Mouse (Mus musculus): Measurements from ENCODE around the gene Map3k12. TPM values are rescaled to one million over a fixed set of nuclear protein-coding genes. Genes with fewer than 3 reads are reported as not detected.

Map3k12 gene
- polyA plus RNA-seq, 1 experiment from 2014 or later = 37.6 TPM

DNA sequence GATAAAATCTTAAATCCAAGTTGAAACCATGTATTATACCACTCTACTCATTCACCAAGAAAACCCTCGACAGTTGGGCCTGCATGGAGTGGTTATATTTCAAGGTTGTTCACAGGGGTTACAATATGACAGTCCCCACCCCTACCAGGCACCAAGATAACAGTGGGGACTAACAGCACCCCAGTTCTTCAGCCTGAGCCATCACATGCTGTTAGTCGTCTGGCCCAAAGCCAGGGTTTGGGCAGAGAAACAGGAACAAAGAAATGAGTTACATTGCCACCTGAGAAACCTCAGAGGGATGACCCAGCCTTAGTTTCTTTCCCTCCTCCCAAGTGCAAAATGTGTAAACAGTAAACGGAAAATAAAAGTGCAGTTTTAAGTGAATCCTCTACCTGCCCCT, 17.5 kb downstream of the Map3k12 start:
- no peak overlapping the region for H3K4me2 ChIP-seq
- peaks cover 94% of the 10 kb centered on the region for H3K36me3 ChIP-seq (ENCODE audit: poor library complexity, severe bottlenecking)
- H3K27me3 ChIP-seq = no peaks in the 10 kb centered on the region
- H3K4me3 ChIP-seq = no peak overlapping the region
- ATAC-seq = no peak
- H3K4me1 ChIP-seq = no peaks in the 10 kb centered on the region
- H3K27ac ChIP-seq = no peak overlapping the region
- H3K9me3 ChIP-seq (replicated peaks) = no peaks in the 10 kb centered on the region
- WGBS = 72% methylated on average over 3 of the region's 3 CpGs
- no peak overlapping the region for H3K9ac ChIP-seq

DNA sequence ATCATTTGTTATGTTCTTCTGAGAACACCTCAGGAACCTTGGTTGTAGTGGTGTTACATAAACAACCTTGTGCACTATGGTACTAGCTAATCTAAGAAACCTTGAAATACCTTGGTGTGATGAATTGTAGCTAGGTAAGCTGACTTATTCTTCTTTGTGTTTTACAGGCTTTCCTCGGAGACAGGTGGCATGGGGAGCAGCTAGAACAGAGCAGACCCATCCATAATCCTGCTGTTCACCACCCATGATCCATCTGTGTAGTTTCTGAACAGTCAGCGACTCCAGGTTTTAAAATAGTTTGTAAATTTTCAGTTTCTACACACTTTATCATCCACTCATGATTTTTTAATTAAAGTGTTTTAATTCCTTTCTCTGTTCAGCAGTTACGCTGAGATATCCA, 18.5 kb downstream of the Map3k12 start:
- Histone ChIP-seq H3K27me3 (no peaks in the 10 kb centered on the region), H3K4me2 (no peak overlapping the region), H3K36me3 (ENCODE audit: poor library complexity, severe bottlenecking) (peaks cover 94% of the 10 kb centered on the region), H3K27ac (no peak overlapping the region), H3K4me3 (no peak overlapping the region), H3K9ac (no peak overlapping the region), H3K4me1 (no peaks in the 10 kb centered on the region), H3K9me3 (replicated peaks) (no peaks in the 10 kb centered on the region)
- no peak for ATAC-seq
- 87% methylated on average over 3 of the region's 3 CpGs for WGBS

DNA sequence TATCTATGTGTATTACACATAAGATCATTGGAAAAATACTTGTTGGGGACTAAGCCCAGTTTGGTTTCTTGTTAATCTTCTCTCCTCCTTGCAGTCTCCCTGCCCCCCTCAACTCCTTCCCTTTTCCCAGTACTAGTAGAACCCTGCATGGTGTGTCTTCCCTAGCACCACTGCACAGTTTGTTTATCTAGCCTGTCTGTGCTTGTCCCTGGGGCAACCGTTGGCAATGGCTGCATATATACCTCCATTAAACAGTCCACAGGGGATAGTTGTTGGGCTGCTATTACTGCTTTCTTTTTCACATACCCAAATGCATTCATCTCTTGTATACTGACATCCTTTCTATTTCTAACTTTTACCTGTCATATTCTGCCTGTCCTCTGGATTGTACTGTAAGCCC, 29.2 kb downstream of the Map3k12 start:
- ATAC-seq = no peak
- no peaks in the 10 kb centered on the region for H3K4me1 ChIP-seq
- no peaks in the 10 kb centered on the region for H3K9me3 ChIP-seq (replicated peaks)
- H3K27me3 ChIP-seq = no peaks in the 10 kb centered on the region
- no peak overlapping the region for H3K9ac ChIP-seq
- 96% methylated on average over 1 of the region's 1 CpGs for WGBS
- H3K36me3 ChIP-seq (ENCODE audit: poor library complexity, severe bottlenecking) = peaks cover 88% of the 10 kb centered on the region
- H3K27ac ChIP-seq = no peak overlapping the region
- no peak overlapping the region for H3K4me2 ChIP-seq
- H3K4me3 ChIP-seq = no peak overlapping the region

DNA sequence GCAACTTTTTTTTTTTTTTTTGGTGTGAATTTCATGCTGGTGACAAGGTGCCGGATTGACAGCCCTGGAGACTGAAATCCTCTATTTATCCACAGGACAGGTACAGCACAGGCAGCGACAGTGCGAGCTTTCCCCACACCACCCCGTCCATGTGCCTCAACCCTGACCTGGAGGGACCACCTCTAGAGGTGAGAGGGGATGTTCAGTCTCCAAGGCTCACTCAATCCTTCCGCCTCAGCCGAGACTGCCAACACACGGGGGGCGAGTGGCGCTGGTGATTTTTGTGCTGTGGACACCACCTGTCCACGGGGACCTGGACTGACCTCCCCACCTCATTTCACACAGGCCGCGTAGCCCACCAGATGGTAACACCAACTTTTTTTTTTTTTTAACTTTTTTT, 31.0 kb downstream of the Map3k12 start:
- H3K4me2 ChIP-seq = no peak overlapping the region
- H3K27ac ChIP-seq = no peak overlapping the region
- peaks cover 92% of the 10 kb centered on the region for H3K36me3 ChIP-seq (ENCODE audit: poor library complexity, severe bottlenecking)
- no peaks in the 10 kb centered on the region for H3K4me1 ChIP-seq
- ATAC-seq = no peak
- no peaks in the 10 kb centered on the region for H3K27me3 ChIP-seq
- 89% methylated on average over 12 of the region's 12 CpGs for WGBS
- no peaks in the 10 kb centered on the region for H3K9me3 ChIP-seq (replicated peaks)
- H3K4me3 ChIP-seq = no peak overlapping the region
- H3K9ac ChIP-seq = no peak overlapping the region

DNA sequence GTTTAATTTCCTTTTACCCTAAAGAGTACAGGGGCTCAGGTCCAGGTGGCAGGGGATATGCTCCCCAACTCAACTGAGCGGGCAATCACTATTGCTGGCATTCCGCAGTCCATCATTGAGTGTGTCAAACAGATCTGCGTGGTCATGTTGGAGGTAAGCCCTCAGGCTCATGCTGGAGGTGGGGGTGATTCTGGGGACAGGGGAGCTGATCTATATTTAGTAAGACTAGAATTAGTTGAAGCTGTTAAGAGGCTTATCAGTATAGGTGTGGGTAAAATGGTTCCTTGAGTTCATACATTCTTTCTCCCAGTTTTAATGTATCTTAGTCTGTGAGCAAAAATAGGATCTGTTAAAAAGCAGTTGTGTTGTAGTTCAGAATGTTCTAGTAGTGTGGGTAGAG, 33.7 kb downstream of the Map3k12 start:
- Histone ChIP-seq H3K27ac (no peak overlapping the region), H3K27me3 (no peaks in the 10 kb centered on the region), H3K4me2 (no peak overlapping the region), H3K9me3 (replicated peaks) (no peaks in the 10 kb centered on the region), H3K36me3 (ENCODE audit: poor library complexity, severe bottlenecking) (peaks cover 91% of the 10 kb centered on the region), H3K4me3 (no peak overlapping the region), H3K4me1 (no peaks in the 10 kb centered on the region), H3K9ac (no peak overlapping the region)
- ATAC-seq = no peak
- WGBS = 97% methylated on average over 3 of the region's 3 CpGs

DNA sequence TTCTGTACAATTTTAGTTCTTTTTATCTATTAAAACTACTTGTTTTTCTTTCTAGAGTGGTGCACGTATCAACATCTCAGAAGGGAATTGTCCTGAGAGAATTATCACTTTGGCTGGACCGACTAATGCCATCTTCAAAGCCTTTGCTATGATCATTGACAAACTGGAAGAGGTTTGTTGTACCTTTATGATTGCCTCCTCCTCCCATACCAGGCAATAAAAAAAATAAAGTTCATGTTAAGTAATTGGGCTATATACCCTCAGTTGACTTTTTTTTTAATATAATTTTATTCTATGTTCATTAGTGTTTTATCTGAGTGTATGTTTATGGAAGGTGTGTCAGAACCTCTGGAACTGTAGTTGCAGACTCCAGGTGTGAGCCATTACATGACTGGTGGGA, 42.3 kb downstream of the Map3k12 start:
- H3K36me3 ChIP-seq (ENCODE audit: poor library complexity, severe bottlenecking) = peaks cover 59% of the 10 kb centered on the region
- no peak overlapping the region for H3K4me2 ChIP-seq
- H3K4me1 ChIP-seq = peaks cover 20% of the 10 kb centered on the region
- H3K4me3 ChIP-seq = no peak overlapping the region
- H3K9me3 ChIP-seq (replicated peaks) = no peaks in the 10 kb centered on the region
- H3K27ac ChIP-seq = no peak overlapping the region
- WGBS = 91% methylated on average over 2 of the region's 2 CpGs
- no peak for ATAC-seq
- no peak overlapping the region for H3K9ac ChIP-seq
- H3K27me3 ChIP-seq = no peaks in the 10 kb centered on the region

DNA sequence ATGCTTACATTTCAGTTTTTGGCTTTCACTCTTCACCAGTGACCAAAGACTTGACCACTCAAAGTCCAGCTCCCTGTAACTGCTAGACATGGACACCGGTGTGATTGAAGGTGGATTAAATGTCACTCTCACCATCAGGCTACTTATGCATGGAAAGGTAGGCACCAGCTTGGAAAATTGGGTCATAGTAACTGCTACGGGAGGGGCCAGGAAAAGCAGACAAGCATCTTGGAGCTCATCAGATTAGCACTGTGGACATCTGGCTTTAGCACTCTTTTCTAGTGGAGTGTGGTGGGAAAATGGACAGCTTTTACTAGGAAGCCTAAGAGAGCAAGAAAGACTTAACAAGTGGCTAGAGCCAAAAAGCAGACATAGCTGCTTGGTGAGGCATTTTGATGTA, 43.6 kb downstream of the Map3k12 start:
- H3K9ac ChIP-seq = no peak overlapping the region
- H3K4me3 ChIP-seq = no peak overlapping the region
- H3K36me3 ChIP-seq (ENCODE audit: poor library complexity, severe bottlenecking) = peaks cover 47% of the 10 kb centered on the region
- ATAC-seq = no peak
- H3K4me2 ChIP-seq = 0 out of 2 replicates have a peak overlapping the region, but pooled peaks have one; percentile 6
- H3K4me1 ChIP-seq = peaks cover 20% of the 10 kb centered on the region
- WGBS = 72% methylated on average over 2 of the region's 2 CpGs
- no peaks in the 10 kb centered on the region for H3K9me3 ChIP-seq (replicated peaks)
- H3K27ac ChIP-seq = no peak overlapping the region
- no peaks in the 10 kb centered on the region for H3K27me3 ChIP-seq

DNA sequence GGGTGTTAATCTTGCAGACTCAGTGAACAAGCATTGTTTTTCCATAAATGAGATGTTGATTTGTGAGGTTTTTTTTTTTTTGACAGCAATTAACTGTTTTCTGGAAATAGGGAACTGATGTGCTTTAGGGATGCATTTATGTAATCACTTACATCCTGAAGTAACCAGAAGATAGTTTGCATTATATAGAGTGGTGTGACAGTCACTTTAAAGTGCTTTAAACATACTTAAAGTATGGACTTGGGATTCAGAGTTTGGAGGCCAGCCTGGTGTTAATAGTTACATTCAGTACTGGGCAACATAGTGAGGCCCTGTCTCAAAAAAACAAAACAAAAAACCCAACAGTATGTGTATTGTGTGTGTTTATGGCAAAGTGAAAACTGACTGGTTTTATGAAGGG, 45.1 kb downstream of the Map3k12 start:
- Histone ChIP-seq H3K36me3 (ENCODE audit: poor library complexity, severe bottlenecking) (peaks cover 31% of the 10 kb centered on the region), H3K9ac (peak overlapping the region; percentile 97), H3K4me2 (peak overlapping the region; percentile 76), H3K27ac (no peak overlapping the region), H3K27me3 (no peaks in the 10 kb centered on the region), H3K4me1 (peaks cover 20% of the 10 kb centered on the region), H3K4me3 (peak overlapping the region; percentile 90), H3K9me3 (replicated peaks) (no peaks in the 10 kb centered on the region)
- ATAC-seq = no peak

DNA sequence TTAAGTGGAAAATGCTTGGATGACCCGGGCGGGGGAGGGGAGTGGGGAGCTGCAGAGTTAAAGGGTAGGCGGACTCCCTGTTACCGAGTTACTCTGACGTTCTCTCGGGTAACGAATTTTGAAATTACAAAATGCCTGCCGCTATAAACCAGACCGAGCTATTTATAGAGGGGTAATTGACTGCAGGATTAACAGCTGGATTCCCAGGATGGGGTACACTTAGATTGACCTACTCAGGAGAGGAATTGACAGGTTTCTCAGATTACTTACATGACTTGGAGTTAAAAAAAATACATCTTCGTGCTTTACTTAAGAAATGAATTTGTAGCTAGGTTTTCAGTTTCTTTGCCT, 45.6 kb downstream of the Map3k12 start:
- no peak for ATAC-seq
- peaks cover 20% of the 10 kb centered on the region for H3K4me1 ChIP-seq

DNA sequence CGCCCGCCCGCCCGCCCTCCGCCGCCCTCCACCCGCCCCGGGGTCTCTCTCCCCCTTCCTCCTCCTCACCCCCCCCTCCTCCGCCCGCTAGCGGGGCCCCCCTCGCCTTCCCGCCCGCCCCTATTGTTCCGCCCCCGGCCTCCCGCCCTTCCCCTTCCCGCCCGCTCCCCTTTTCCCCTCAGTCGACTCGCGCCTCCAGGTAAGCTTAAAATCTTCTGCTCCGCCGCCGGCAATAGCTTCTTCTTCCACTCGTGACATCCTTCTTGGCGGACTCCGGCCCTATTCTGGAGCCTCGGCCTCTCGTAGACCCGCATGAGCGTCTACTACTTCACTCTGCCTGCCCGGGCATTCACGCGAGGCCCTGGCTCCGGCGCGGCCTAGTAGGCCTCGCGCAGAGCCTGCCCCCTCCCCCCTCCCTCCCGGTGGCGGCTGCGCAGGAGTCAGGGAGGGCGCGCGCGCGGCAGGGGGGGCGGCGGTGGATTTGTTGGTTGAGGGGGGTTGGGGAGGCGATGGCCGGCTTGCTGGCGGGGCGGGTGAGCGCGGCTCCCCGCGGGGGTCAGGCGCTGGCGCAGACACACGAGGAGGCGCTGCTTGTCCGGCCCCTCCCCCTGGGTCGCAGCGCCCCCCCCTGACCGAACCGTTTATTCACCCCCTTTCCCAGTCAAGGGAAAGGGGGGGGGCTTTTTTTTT, 46.1 kb downstream of the Map3k12 start:
- under 1% methylated on average over 32 of the region's 67 CpGs for WGBS

More for the DNA sequence above, 45.6 kb downstream of the Map3k12 start:
- peak overlapping the region; percentile 76 for H3K4me2 ChIP-seq
- H3K9me3 ChIP-seq (replicated peaks) = no peaks in the 10 kb centered on the region
- WGBS = under 1% methylated on average over 10 of the region's 10 CpGs
- peak overlapping the region; percentile 97 for H3K9ac ChIP-seq
- peak overlapping the region; percentile 90 for H3K4me3 ChIP-seq
- peaks cover 27% of the 10 kb centered on the region for H3K36me3 ChIP-seq (ENCODE audit: poor library complexity, severe bottlenecking)
- no peaks in the 10 kb centered on the region for H3K27me3 ChIP-seq
- peak overlapping the region; percentile 97 for H3K27ac ChIP-seq

DNA sequence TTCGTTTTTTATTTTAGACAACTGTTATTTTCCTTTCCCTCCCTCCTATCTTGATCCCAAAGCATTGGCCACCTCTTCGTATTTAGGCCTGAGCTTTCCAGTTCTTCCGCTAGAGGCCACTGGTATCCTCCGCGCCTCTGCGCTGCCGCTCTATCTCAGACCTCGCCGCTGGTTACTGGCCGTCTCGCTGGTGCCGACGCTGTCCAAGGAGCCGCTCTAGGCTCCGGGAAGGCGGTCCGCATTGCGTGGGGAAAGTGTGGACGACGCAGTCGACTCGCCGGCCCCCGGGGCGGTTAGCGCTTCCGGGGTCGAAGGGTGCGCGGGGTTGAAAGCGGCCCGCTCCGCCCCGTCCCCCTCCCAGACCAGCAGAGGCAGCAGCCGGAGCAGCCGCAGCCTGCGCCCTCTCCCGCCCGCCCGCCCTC, 46.7 kb downstream of the Map3k12 start, which contains the start of gene Pcbp2:
TSS of gene Pcbp2 (plus strand) at position 357 of the 422 bp plus-strand sequence.
- peak within 1 kb of the TSS; percentile 97 for H3K27ac ChIP-seq
- H3K4me2 ChIP-seq = peak within 1 kb of the TSS; percentile 76
- H3K4me1 ChIP-seq = peaks cover 20% of the 10 kb centered on the region
- H3K36me3 ChIP-seq (ENCODE audit: poor library complexity, severe bottlenecking) = peaks cover 16% of the 10 kb centered on the region
- WGBS = under 1% methylated on average over 35 of the region's 40 CpGs
- no peaks in the 10 kb centered on the region for H3K27me3 ChIP-seq
- peak; percentile 99 for ATAC-seq
- H3K9me3 ChIP-seq (replicated peaks) = no peaks in the 10 kb centered on the region
- H3K9ac ChIP-seq = peak within 1 kb of the TSS; percentile 97
- peak within 1 kb of the TSS; percentile 90 for H3K4me3 ChIP-seq

More for the DNA sequence above, 46.1 kb downstream of the Map3k12 start:
- H3K9ac ChIP-seq = peak overlapping the region; percentile 97
- ATAC-seq = peak; percentile 74
- peaks cover 20% of the 10 kb centered on the region for H3K4me1 ChIP-seq
- H3K4me3 ChIP-seq = peak overlapping the region; percentile 90
- H3K4me2 ChIP-seq = peak overlapping the region; percentile 76
- H3K9me3 ChIP-seq (replicated peaks) = no peaks in the 10 kb centered on the region
- no peaks in the 10 kb centered on the region for H3K27me3 ChIP-seq
- peaks cover 22% of the 10 kb centered on the region for H3K36me3 ChIP-seq (ENCODE audit: poor library complexity, severe bottlenecking)
- peak overlapping the region; percentile 97 for H3K27ac ChIP-seq

DNA sequence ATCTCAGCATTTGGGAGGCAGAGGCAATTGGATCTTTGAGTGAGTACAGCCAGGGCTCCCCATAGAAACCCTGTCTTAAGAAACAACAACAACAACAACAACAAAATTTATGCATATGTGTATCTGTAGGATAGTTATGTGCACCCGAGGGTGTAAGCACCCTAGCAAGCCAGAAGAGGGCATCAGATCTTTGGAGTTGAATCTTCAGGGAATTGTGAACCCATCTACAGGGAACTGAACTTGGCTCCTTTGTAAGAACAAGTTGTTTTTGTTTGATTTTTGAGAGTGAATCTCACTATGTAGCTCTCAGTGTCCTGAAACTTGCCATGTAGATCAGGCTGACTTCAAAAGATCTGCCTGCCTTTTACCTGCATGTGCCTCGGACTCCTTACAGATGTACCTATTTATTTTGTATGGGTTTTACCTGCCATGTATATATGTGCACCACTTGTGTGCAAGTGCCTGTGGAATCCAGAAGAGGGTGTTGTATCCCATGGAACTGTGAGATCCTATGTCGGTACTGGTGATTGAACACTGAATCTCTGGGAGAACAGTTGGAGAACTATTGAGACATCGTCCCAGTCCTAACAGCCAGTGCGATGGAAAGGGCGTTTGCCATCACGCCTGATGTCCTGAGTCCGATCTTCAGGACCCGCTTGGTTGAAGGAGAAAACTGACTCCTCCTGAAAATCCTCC, 48.0 kb downstream of the Map3k12 start:
- Histone ChIP-seq H3K27ac (no peak overlapping the region), H3K4me2 (no peak overlapping the region), H3K27me3 (no peaks in the 10 kb centered on the region), H3K36me3 (ENCODE audit: poor library complexity, severe bottlenecking) (0 out of 2 replicates have a peak, but pooled peaks cover 2% of the 10 kb centered on the region), H3K9ac (no peak overlapping the region), H3K4me1 (peaks cover 20% of the 10 kb centered on the region), H3K9me3 (replicated peaks) (no peaks in the 10 kb centered on the region), H3K4me3 (no peak overlapping the region)
- 97% methylated on average over 9 of the region's 9 CpGs for WGBS
- ATAC-seq = no peak

Data from forebrain, embryonic 13.5 days (tissue).